Mouse (Mus musculus) heart, adult 2 months (tissue): ENCODE measurements around the gene Chn2. TPM values are rescaled to one million over a fixed set of nuclear protein-coding genes. Genes with fewer than 3 reads are reported as not detected.

Experiments
- DNase-seq, 2 experiments: peaks; one replicate each; pipeline ENCODE4 v3.0.0; 2021
- H3K27ac ChIP-seq: fragments of 200-600 bp; 2 replicates; pipeline ENCODE4 v1.8.1; 2022
- H3K27me3 ChIP-seq: fragments of 200-500 bp; 2 replicates; pipeline ENCODE4 v1.6.1; 2012; ENCODE audit warnings: mild to moderate bottlenecking, low read length, inconsistent platforms, mixed read lengths; ENCODE audit not compliant: control insufficient read depth, insufficient read depth
- H3K36me3 ChIP-seq: fragments of 200-500 bp; 2 replicates; pipeline ENCODE4 v1.6.1; 2012; ENCODE audit warnings: low read length, inconsistent platforms; ENCODE audit not compliant: control insufficient read depth, insufficient read depth
- H3K4me1 ChIP-seq: fragments of 200-500 bp; 2 replicates; pipeline ENCODE4 v1.6.1; 2011; ENCODE audit warnings: low read length; ENCODE audit not compliant: control insufficient read depth, insufficient read depth
- H3K4me3 ChIP-seq: fragments of 200-600 bp; 2 replicates; pipeline ENCODE4 v1.8.1; 2022
- H3K79me2 ChIP-seq: fragments of 200-500 bp; replicated peaks from 2 replicates; pipeline ENCODE4 v1.6.1; 2012; ENCODE audit warnings: mild to moderate bottlenecking, inconsistent platforms, low read length, moderate library complexity, mixed read lengths; ENCODE audit not compliant: control insufficient read depth, insufficient read depth
- H3K9ac ChIP-seq: fragments of 200-500 bp; 2 replicates; pipeline ENCODE4 v1.6.1; 2012; ENCODE audit warnings: low read depth, mild to moderate bottlenecking, control low read depth, inconsistent platforms, low read length, mixed read lengths
- CTCF ChIP-seq: fragments of 200-600 bp; IDR thresholded peaks from 2 replicates; pipeline ENCODE4 v1.8.1; 2022; ENCODE audit warnings: antibody characterized with exemption, mild to moderate bottlenecking, moderate library complexity
- EP300 ChIP-seq: fragments of 200-500 bp; IDR thresholded peaks from 2 replicates; pipeline ENCODE4 v1.6.1; 2011; ENCODE audit warnings: low read depth, low read length, control low read depth; ENCODE audit not compliant: insufficient read depth
- POLR2A ChIP-seq: fragments of 200-500 bp; IDR thresholded peaks from 2 replicates; pipeline ENCODE4 v1.6.1; 2011; ENCODE audit warnings: mild to moderate bottlenecking, low read depth, low read length, control low read depth; ENCODE audit not compliant: insufficient read depth
- WGBS: fragments of 180-500 bp; shearing (Covaris S2); methylation state at CpG from one replicate; pipeline ENCODE4 v1.1.7; 2018; 5-methylcytosine and 5-hydroxymethylcytosine counted together
- intact Hi-C: fragments of 180-260 bp; cut with DNase I; formaldehyde crosslinking; loops from one replicate; pipeline ENCODE4 v1.15.1; 2025
- polyA plus RNA-seq: library from polyadenylated mRNA; depleted of rRNA; stranded (reverse); fragments of >200 nt; gene quantifications from 2 replicates; pipeline ENCODE4 v1.2.3, GENCODE M21; 2012
- total RNA-seq, 2 experiments: library from RNA; stranded (reverse); gene quantifications; 2 replicates each; pipeline ENCODE4 v1.2.3; 2021

Gene Chn2
- total and polyA plus RNA-seq, 3 experiments: 2.0 to 2.3 (median 2.3) TPM

DNA sequence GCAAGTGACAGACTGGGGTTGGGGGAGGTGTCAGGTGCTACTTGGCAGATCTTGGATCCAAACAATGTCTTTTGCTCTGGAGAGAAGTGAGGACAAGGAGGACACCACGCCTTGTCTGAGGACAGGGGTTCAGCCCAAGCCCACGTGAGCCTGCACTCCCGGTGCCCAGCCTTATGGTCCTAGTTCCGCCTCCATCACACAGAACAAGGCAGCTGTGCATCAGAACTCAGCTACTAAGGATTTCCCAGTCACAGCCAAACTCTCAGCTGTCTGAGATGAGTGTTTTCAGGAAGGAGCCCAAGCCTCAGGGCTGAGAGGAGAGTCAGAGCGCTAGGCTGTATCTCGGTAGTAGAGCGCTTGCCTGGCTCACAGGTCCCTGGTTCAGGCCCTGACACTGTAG, 214.5 kb downstream of the Chn2 start:
- H3K4me1 ChIP-seq: peaks cover 6% of the 10 kb centered on the region
- intact Hi-C loops: loop anchor here (5.0 kb wide), 1 partner anchor 73 kb away; the partner anchor contains the start of gene Prr15
- 72% methylated on average over 7 of the region's 7 CpGs for WGBS
- H3K27me3 ChIP-seq: no peaks in the 10 kb centered on the region
- TF ChIP-seq POLR2A (no peak), CTCF (no peak), EP300 (no peak)
- H3K4me3 ChIP-seq: no peak overlapping the region
- no peak overlapping the region for H3K9ac ChIP-seq
- no peak overlapping the region for H3K27ac ChIP-seq
- H3K79me2 ChIP-seq: no peaks in the 10 kb centered on the region
- DNase-seq: no peak
- no peaks in the 10 kb centered on the region for H3K36me3 ChIP-seq

DNA sequence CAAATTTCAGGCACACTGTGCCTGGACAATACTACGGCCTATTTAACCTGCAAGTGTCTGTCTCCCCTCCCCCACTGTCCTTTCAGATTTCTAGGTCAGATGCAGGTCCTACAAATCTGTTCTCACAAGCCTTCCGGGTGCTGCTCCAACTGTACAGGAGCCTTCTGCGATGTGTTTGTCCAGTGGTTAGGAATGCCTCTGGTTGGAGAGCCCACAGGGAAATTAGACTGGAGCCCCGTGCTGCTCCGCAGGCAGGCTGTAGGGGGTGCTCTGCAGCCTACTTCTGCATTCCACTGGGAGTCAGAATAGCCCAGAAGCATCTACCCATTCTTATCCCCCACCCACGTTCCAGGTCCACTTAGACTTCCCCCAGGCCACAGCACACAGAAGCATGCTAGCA, 215.4 kb downstream of the Chn2 start:
- WGBS: 79% methylated on average over 6 of the region's 6 CpGs
- Histone ChIP-seq H3K27ac (no peak overlapping the region), H3K4me1 (peaks cover 6% of the 10 kb centered on the region), H3K79me2 (no peaks in the 10 kb centered on the region), H3K9ac (no peak overlapping the region), H3K4me3 (no peak overlapping the region), H3K36me3 (no peaks in the 10 kb centered on the region), H3K27me3 (no peaks in the 10 kb centered on the region)
- TF ChIP-seq POLR2A: no peak
- TF ChIP-seq EP300: no peak
- peak; percentile 51 for TF ChIP-seq CTCF
- intact Hi-C loops: loop anchor here (5.0 kb wide), 2 partner anchors 73 to 113 kb away; partner anchors contain the start of gene Prr15
- DNase-seq: no peak

DNA sequence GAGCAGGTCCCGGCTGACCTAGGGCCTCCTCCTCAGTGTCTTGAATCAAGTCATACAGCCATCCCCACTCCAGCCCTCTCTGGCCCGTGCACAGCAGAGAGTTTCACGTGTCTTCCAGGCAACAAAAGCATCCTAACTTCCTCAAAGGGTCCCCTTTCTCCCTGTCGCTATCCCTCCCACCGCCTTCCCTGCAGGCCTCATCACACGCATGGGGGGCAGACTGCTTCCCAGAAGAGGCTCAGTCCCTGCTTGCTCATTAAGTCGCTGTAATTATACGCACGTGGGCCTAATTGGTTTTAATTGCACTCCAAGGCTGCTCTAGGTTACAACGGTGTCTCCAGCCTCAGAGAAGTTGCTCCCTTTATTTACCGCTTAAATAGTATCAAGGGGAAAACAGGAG, 216.0 kb downstream of the Chn2 start:
- WGBS: 83% methylated on average over 11 of the region's 11 CpGs
- no peaks in the 10 kb centered on the region for H3K27me3 ChIP-seq
- no peaks in the 10 kb centered on the region for H3K36me3 ChIP-seq
- no peak overlapping the region for H3K27ac ChIP-seq
- no peak overlapping the region for H3K4me3 ChIP-seq
- intact Hi-C loops: loop anchor here (5.0 kb wide), 1 partner anchor 112 kb away; no protein-coding TSS in a partner anchor
- no peak for DNase-seq
- H3K4me1 ChIP-seq: peaks cover 6% of the 10 kb centered on the region
- H3K79me2 ChIP-seq: no peaks in the 10 kb centered on the region
- TF ChIP-seq CTCF: no peak
- TF ChIP-seq EP300: no peak
- TF ChIP-seq POLR2A: no peak
- H3K9ac ChIP-seq: no peak overlapping the region

DNA sequence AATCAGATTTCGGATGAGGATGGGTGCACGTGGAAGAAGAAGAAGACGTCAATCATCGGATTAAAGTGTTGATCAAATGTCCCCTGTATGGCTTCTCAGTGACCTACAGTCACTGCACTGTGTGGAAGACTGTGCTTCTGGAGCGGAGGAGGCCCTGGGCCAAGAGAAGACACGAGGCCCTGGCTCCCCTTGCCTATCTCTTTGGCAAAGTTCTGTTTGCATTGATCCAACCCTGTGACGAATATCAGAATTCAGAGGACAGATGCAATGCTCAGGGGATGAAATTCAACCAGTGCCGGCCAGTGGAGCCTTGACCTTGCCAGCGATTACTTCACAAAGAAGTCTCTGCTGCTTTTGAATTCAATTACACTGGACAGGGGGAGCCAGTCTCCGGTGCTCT, 217.0 kb downstream of the Chn2 start:
- DNase-seq: no peak
- Histone ChIP-seq H3K36me3 (no peaks in the 10 kb centered on the region), H3K79me2 (no peaks in the 10 kb centered on the region), H3K4me1 (peaks cover 6% of the 10 kb centered on the region), H3K4me3 (no peak overlapping the region), H3K27ac (no peak overlapping the region), H3K27me3 (no peaks in the 10 kb centered on the region), H3K9ac (no peak overlapping the region)
- TF ChIP-seq POLR2A (no peak), CTCF (no peak), EP300 (no peak)
- 78% methylated on average over 10 of the region's 10 CpGs for WGBS
- intact Hi-C loops: loop anchor here (5.0 kb wide), 1 partner anchor 111 kb away; no protein-coding TSS in a partner anchor

DNA sequence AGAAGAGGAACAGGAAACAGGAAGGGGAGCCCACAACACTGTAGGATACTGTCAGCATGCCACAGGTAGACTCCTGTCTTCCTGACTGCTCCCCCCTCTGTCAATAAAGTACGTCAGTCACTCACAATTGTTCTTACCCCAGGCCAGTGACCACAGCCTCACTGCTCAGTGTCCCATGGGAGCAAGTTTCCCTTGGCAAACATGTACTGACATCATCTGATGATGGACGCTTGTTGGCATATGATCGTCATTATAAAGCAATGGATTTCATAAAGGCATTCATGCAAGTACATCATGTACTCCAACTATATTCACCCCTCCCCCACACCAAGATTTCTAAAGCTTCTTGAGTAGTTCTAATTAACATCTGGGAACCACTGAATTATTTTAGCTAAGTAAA, 218.2 kb downstream of the Chn2 start:
- H3K27me3 ChIP-seq: no peaks in the 10 kb centered on the region
- H3K4me3 ChIP-seq: no peak overlapping the region
- no peak for DNase-seq
- 44% methylated on average over 3 of the region's 3 CpGs for WGBS
- intact Hi-C loops: loop anchor here (5.0 kb wide), 1 partner anchor 110 kb away; no protein-coding TSS in a partner anchor
- H3K36me3 ChIP-seq: no peaks in the 10 kb centered on the region
- peaks cover 6% of the 10 kb centered on the region for H3K4me1 ChIP-seq
- H3K27ac ChIP-seq: no peak overlapping the region
- TF ChIP-seq POLR2A (no peak), CTCF (no peak), EP300 (no peak)
- H3K9ac ChIP-seq: no peak overlapping the region
- H3K79me2 ChIP-seq: no peaks in the 10 kb centered on the region

DNA sequence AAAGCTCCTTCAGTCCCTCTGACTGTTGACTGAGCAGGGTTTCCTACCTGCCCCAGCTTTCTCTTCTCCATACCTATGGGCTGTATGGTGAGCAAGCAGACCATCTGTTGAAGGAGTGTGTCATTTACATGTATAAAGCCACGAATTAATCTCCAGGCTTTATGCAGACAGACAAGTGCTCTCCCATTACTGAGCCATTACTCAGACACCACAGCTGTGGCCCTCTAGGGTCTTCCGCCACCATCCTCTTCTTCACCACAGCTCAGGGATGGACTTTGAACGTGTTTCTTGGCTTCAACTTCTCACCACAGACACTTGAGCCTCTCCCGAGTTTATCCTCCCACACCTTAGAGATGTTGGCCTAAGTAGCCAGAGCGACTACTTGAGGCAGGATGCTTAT, 219.1 kb downstream of the Chn2 start:
- H3K36me3 ChIP-seq: no peaks in the 10 kb centered on the region
- TF ChIP-seq CTCF (no peak), POLR2A (no peak), EP300 (no peak)
- H3K9ac ChIP-seq: no peak overlapping the region
- peaks cover 6% of the 10 kb centered on the region for H3K4me1 ChIP-seq
- H3K27ac ChIP-seq: no peak overlapping the region
- H3K4me3 ChIP-seq: no peak overlapping the region
- H3K79me2 ChIP-seq: no peaks in the 10 kb centered on the region
- no peaks in the 10 kb centered on the region for H3K27me3 ChIP-seq
- intact Hi-C loops: loop anchor here (5.0 kb wide), 1 partner anchor 109 kb away; no protein-coding TSS in a partner anchor
- DNase-seq: no peak
- WGBS: 81% methylated on average over 5 of the region's 5 CpGs
